Mouse (Mus musculus): Measurements from ENCODE around the gene Cnot6. TPM values are rescaled to one million over a fixed set of nuclear protein-coding genes. Genes with fewer than 3 reads are reported as not detected.
A peak's percentile ranks its signal among the peaks of the same experiment; 100 is the strongest.

Gene Cnot6
- total and polyA plus RNA-seq, 2 experiments from 2014 or later, result 26.9 to 28.9 TPM

- Histone ChIP-seq H3K27ac (ENCODE audit: low read depth, low read length) (no peak overlapping the region), H3K27me3 (ENCODE audit: insufficient read depth, low read length) (peaks cover 22% of the 10 kb centered on the region; the same call in 1 of the 2 replicates), H3K9me3 (ENCODE audit: low read length) (no peaks in the 10 kb centered on the region), H3K36me3 (ENCODE audit: insufficient read depth, low read length) (no peaks in the 10 kb centered on the region), H3K4me3 (ENCODE audit: low read depth, low read length) (no peak overlapping the region), H3K9ac (replicated peaks; ENCODE audit: low read length, poor library complexity, severe bottlenecking) (no peak overlapping the region), H3K4me2 (ENCODE audit: low read depth, low read length, poor library complexity, severe bottlenecking) (no peak overlapping the region), H3K4me1 (ENCODE audit: insufficient read depth, low read length) (0 out of 2 replicates have a peak, but pooled peaks cover 4% of the 10 kb centered on the region)
- ATAC-seq (ENCODE audit: low FRiP score), result no peak
- DNase-seq (ENCODE audit: low spot score), result no peak
- TF ChIP-seq CTCF (IDR thresholded peaks at IDR 0.05), result peak; percentile 47
- WGBS, result 45% methylated on average over 3 of the region's 3 CpGs
These were observed 81.4 kb downstream of the Cnot6 start for GRCm38 (mm10) chr11:49631154-49631553.

- H3K27me3 ChIP-seq (ENCODE audit: insufficient read depth, low read length), result no peaks in the 10 kb centered on the region
- no peak overlapping the region for H3K4me2 ChIP-seq (ENCODE audit: low read depth, low read length, poor library complexity, severe bottlenecking)
- H3K27ac ChIP-seq (ENCODE audit: low read depth, low read length), result no peak overlapping the region
- TF ChIP-seq CTCF (IDR thresholded peaks at IDR 0.05), result no peak
- H3K4me3 ChIP-seq (ENCODE audit: low read depth, low read length), result no peak overlapping the region
- 67% methylated on average over 8 of the region's 8 CpGs for WGBS
- H3K4me1 ChIP-seq (ENCODE audit: insufficient read depth, low read length), result no peaks in the 10 kb centered on the region
- no peaks in the 10 kb centered on the region for H3K36me3 ChIP-seq (ENCODE audit: insufficient read depth, low read length)
- ATAC-seq (ENCODE audit: low FRiP score) (no peak), DNase-seq (ENCODE audit: low spot score) (no peak)
- no peak overlapping the region for H3K9ac ChIP-seq (replicated peaks; ENCODE audit: low read length, poor library complexity, severe bottlenecking)
- H3K9me3 ChIP-seq (ENCODE audit: low read length), result no peaks in the 10 kb centered on the region
These were observed 85.8 kb downstream of the Cnot6 start for GRCm38 (mm10) chr11:49626748-49627147.

DNA sequence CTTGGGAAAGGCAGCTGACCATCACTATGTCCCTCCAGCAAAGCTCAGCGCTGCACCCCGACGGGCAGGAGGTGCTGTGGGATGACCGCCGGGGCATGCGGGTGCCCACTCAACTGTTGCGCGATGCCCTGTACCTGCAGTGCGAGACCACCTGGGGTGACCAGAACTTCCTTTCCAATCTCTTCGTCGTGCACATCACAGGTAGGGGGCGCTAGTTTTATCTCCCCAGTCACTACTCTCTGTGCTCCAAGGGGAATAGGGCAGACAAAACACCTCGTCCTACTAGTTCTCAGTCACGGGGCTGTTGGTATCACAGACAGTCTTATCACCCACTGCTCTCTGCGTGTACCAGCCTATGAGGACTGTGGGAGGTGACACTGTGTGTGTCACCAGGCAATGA is 86.7 kb downstream of the Cnot6 start:
- Histone ChIP-seq H3K4me3 (ENCODE audit: low read depth, low read length) (no peak overlapping the region), H3K4me2 (ENCODE audit: low read depth, low read length, poor library complexity, severe bottlenecking) (no peak overlapping the region), H3K36me3 (ENCODE audit: insufficient read depth, low read length) (no peaks in the 10 kb centered on the region), H3K9ac (replicated peaks; ENCODE audit: low read length, poor library complexity, severe bottlenecking) (no peak overlapping the region), H3K9me3 (ENCODE audit: low read length) (no peaks in the 10 kb centered on the region), H3K27me3 (ENCODE audit: insufficient read depth, low read length) (no peaks in the 10 kb centered on the region), H3K4me1 (ENCODE audit: insufficient read depth, low read length) (no peaks in the 10 kb centered on the region), H3K27ac (ENCODE audit: low read depth, low read length) (no peak overlapping the region)
- peak; percentile 26; the same call in 1 of the 2 replicates for TF ChIP-seq CTCF (IDR thresholded peaks at IDR 0.05)
- WGBS, result 64% methylated on average over 15 of the region's 15 CpGs
- ATAC-seq (ENCODE audit: low FRiP score) (no peak), DNase-seq (ENCODE audit: low spot score) (no peak)

GRCm38 (mm10) chr11:49624156-49624555 is 88.4 kb downstream of the Cnot6 start:
- Histone ChIP-seq H3K27ac (ENCODE audit: low read depth, low read length) (no peak overlapping the region), H3K4me2 (ENCODE audit: low read depth, low read length, poor library complexity, severe bottlenecking) (no peak overlapping the region), H3K9ac (replicated peaks; ENCODE audit: low read length, poor library complexity, severe bottlenecking) (no peak overlapping the region), H3K4me3 (ENCODE audit: low read depth, low read length) (no peak overlapping the region), H3K27me3 (ENCODE audit: insufficient read depth, low read length) (no peaks in the 10 kb centered on the region), H3K4me1 (ENCODE audit: insufficient read depth, low read length) (no peaks in the 10 kb centered on the region), H3K36me3 (ENCODE audit: insufficient read depth, low read length) (no peaks in the 10 kb centered on the region), H3K9me3 (ENCODE audit: low read length) (no peaks in the 10 kb centered on the region)
- DNase-seq (ENCODE audit: low spot score), result no peak
- no peak for ATAC-seq (ENCODE audit: low FRiP score)
- no peak for TF ChIP-seq CTCF (IDR thresholded peaks at IDR 0.05)
- 88% methylated on average over 3 of the region's 3 CpGs for WGBS

GRCm38 (mm10) chr11:49621953-49622352 is 90.6 kb downstream of the Cnot6 start:
- no peak overlapping the region for H3K4me3 ChIP-seq (ENCODE audit: low read depth, low read length)
- 0 out of 2 replicates have a peak, but pooled peaks cover 4% of the 10 kb centered on the region for H3K27me3 ChIP-seq (ENCODE audit: insufficient read depth, low read length)
- no peak overlapping the region for H3K4me2 ChIP-seq (ENCODE audit: low read depth, low read length, poor library complexity, severe bottlenecking)
- H3K9me3 ChIP-seq (ENCODE audit: low read length), result no peaks in the 10 kb centered on the region
- no peak overlapping the region for H3K27ac ChIP-seq (ENCODE audit: low read depth, low read length)
- DNase-seq (ENCODE audit: low spot score), result no peak
- WGBS, result 81% methylated on average over 5 of the region's 5 CpGs
- no peaks in the 10 kb centered on the region for H3K4me1 ChIP-seq (ENCODE audit: insufficient read depth, low read length)
- no peak for TF ChIP-seq CTCF (IDR thresholded peaks at IDR 0.05)
- ATAC-seq (ENCODE audit: low FRiP score), result no peak
- no peak overlapping the region for H3K9ac ChIP-seq (replicated peaks; ENCODE audit: low read length, poor library complexity, severe bottlenecking)
- no peaks in the 10 kb centered on the region for H3K36me3 ChIP-seq (ENCODE audit: insufficient read depth, low read length)

Other genes starting within 250 kb of the Cnot6 start
- gene Olfr1386, start 247.7 kb downstream of the Cnot6 start, total RNA-seq (2014; rRNA removed), result not detected in 2 replicates
- gene Olfr1386, start 247.7 kb downstream of the Cnot6 start, polyA plus RNA-seq (2015; fragmentation: Nextera tagmentation; extraction: Ambion mirVana), result not detected in 2 replicates
- gene Olfr1385, start 223.7 kb downstream of the Cnot6 start, total RNA-seq (2014; rRNA removed), result not detected in 2 replicates
- gene Olfr1385, start 223.7 kb downstream of the Cnot6 start, polyA plus RNA-seq (2015; fragmentation: Nextera tagmentation; extraction: Ambion mirVana), result not detected in 2 replicates
- not detected in 2 replicates for gene Olfr1384, start 206.0 kb downstream of the Cnot6 start, total RNA-seq (2014; rRNA removed)
- gene Olfr1384, start 206.0 kb downstream of the Cnot6 start, polyA plus RNA-seq (2015; fragmentation: Nextera tagmentation; extraction: Ambion mirVana), result not detected in 2 replicates
- gene Olfr1383, start 193.1 kb downstream of the Cnot6 start, total RNA-seq (2014; rRNA removed), result not detected in 2 replicates
- gene Olfr1383, start 193.1 kb downstream of the Cnot6 start, polyA plus RNA-seq (2015; fragmentation: Nextera tagmentation; extraction: Ambion mirVana), result not detected in 2 replicates
- gene Olfr1382, start 184.5 kb downstream of the Cnot6 start, total RNA-seq (2014; rRNA removed), result not detected in 2 replicates
- gene Olfr1382, start 184.5 kb downstream of the Cnot6 start, polyA plus RNA-seq (2015; fragmentation: Nextera tagmentation; extraction: Ambion mirVana), result not detected in 2 replicates
- gene Olfr1381, start 169.3 kb downstream of the Cnot6 start, total RNA-seq (2014; rRNA removed), result not detected in 2 replicates
- not detected in 2 replicates for gene Olfr1381, start 169.3 kb downstream of the Cnot6 start, polyA plus RNA-seq (2015; fragmentation: Nextera tagmentation; extraction: Ambion mirVana)
- gene Olfr1380, start 155.8 kb downstream of the Cnot6 start, total RNA-seq (2014; rRNA removed), result not detected in 2 replicates
- not detected in 2 replicates for gene Olfr1380, start 155.8 kb downstream of the Cnot6 start, polyA plus RNA-seq (2015; fragmentation: Nextera tagmentation; extraction: Ambion mirVana)
- gene Flt4, start 103.5 kb downstream of the Cnot6 start, total RNA-seq (2014; rRNA removed), result 2.6 and 2.8 TPM in 2 replicates
- gene Flt4, start 103.5 kb downstream of the Cnot6 start, polyA plus RNA-seq (2015; fragmentation: Nextera tagmentation; extraction: Ambion mirVana), result 1.3 and 1.4 TPM in 2 replicates
- gene Scgb3a1, start 49.1 kb downstream of the Cnot6 start, total RNA-seq (2014; rRNA removed), result not detected in 2 replicates
- 0.59 TPM in 1 of 2 replicates, not detected in the other for gene Scgb3a1, start 49.1 kb downstream of the Cnot6 start, polyA plus RNA-seq (2015; fragmentation: Nextera tagmentation; extraction: Ambion mirVana)
- 3.1 and 6.0 TPM in 2 replicates for gene Gfpt2, start 81.5 kb upstream of the Cnot6 start, total RNA-seq (2014; rRNA removed)
- gene Gfpt2, start 81.5 kb upstream of the Cnot6 start, polyA plus RNA-seq (2015; fragmentation: Nextera tagmentation; extraction: Ambion mirVana), result 3.9 and 4.3 TPM in 2 replicates
- gene Mapk9, start 134.0 kb upstream of the Cnot6 start, total RNA-seq (2014; rRNA removed), result 128 and 157 TPM in 2 replicates
- 70.4 and 72.1 TPM in 2 replicates for gene Mapk9, start 134.0 kb upstream of the Cnot6 start, polyA plus RNA-seq (2015; fragmentation: Nextera tagmentation; extraction: Ambion mirVana)
- gene Rasgef1c, start 189.1 kb upstream of the Cnot6 start, total RNA-seq (2014; rRNA removed), result 44.8 and 45.7 TPM in 2 replicates
- 42.6 and 43.3 TPM in 2 replicates for gene Rasgef1c, start 189.1 kb upstream of the Cnot6 start, polyA plus RNA-seq (2015; fragmentation: Nextera tagmentation; extraction: Ambion mirVana)

All from midbrain, postnatal 0 days (tissue).